Comparison of ENCODE assay signal across 15 mouse cellular contexts in genomic region chr1:192259146-192259545, GRCm38 (mm10).
DNase-seq lines count a peak whose midpoint lies in the region.
"Had no signal": no experiment of that assay in that cellular context is flagged by ENCODE, and none has a peak within 500 bp of the region (broad histone marks: within the 10 kb centered on the region; RNA-seq: fewer than 3 reads in every experiment).

No protein-coding gene starts in this region.

- H3K9me3 ChIP-seq in heart, embryonic 10.5 days = no peaks in the 10 kb centered on the region
- H3K9me3 ChIP-seq: G1E had no signal

- no peaks in the 10 kb centered on the region for H3K4me1 ChIP-seq in heart, embryonic 10.5 days

- H3K27me3 ChIP-seq in heart, embryonic 10.5 days (ENCODE audit: insufficient read depth, poor library complexity, severe bottlenecking) = no peaks in the 10 kb centered on the region

- H3K27ac ChIP-seq in heart, embryonic 10.5 days = no peak overlapping the region

- intact Hi-C loops in heart, postnatal 36 days (cut with DNase I) = no loop called here

- H3K36me3 ChIP-seq in heart, embryonic 10.5 days = no peaks in the 10 kb centered on the region
- H3K36me3 ChIP-seq: G1E had no signal

- peak; percentile 77 for DNase-seq in heart, adult 11 months
- no peak for DNase-seq in heart, postnatal 36 days
- DNase-seq in heart, embryonic 10.5 days (ENCODE audit: low spot score) = peak; percentile 55
- DNase-seq in heart, adult 8-10 months (ENCODE audit: low spot score) = no peak
- DNase-seq: adrenal gland, adult 2 months; adrenal gland, adult 8-10 months; adrenal gland, postnatal 10 days; adrenal gland, postnatal 14 days; adrenal gland, postnatal 25 days; adrenal gland, postnatal 36 days; B cell, adult 2 months; cerebellum, adult 11 months; cerebellum, adult 11-12 months; cerebellum, adult 18-20 months had no signal

- no peak overlapping the region for H3K4me3 ChIP-seq in heart, embryonic 10.5 days

- WGBS in heart, embryonic 10.5 days = 91% methylated on average over 5 of the region's 5 CpGs

Comparison
In these comparisons a context has a peak if more than half of its experiments do, and no peak if none do; other contexts are left out.
1. DNase-seq: peak in heart, adult 11 months (single experiment) and heart, embryonic 10.5 days (single experiment); none in heart, postnatal 36 days (0 of 2) and heart, adult 8-10 months (single experiment).